Mouse (Mus musculus) E14TG2a.4 (cell line): ENCODE results near the gene Slc6a5.
"Not testable (repeated sequence)": the region's sequence is repeated elsewhere in the genome, so short reads cannot be mapped to it uniquely, and the experiment has no call there.

ENCODE experiments used
- H3K27me3 ChIP-seq: 2 replicates; pipeline ENCODE4 v1.6.1; 2014; ENCODE audit warnings: low read length, control low read depth; ENCODE audit not compliant: insufficient read depth
- H3K36me3 ChIP-seq: 2 replicates; pipeline ENCODE4 v1.6.1; 2014; ENCODE audit warnings: low read length, control low read depth; ENCODE audit not compliant: insufficient read depth
- H3K4me1 ChIP-seq: replicated peaks from 2 replicates; pipeline ENCODE4 v1.6.1; 2014; ENCODE audit warnings: low read depth, low read length, control low read depth
- H3K4me3 ChIP-seq: replicated peaks from 2 replicates; pipeline ENCODE4 v1.5.1; 2014; ENCODE audit warnings: mild to moderate bottlenecking, low read length
- H3K9me3 ChIP-seq: 2 replicates; pipeline ENCODE4 v1.6.1; 2014; ENCODE audit warnings: low read length, control low read depth
- CTCF ChIP-seq: conservative IDR thresholded peaks from 2 replicates; pipeline ENCODE4 v1.5.1; 2014; ENCODE audit warnings: low read length
- NANOG ChIP-seq: IDR thresholded peaks from 2 replicates; pipeline ENCODE4 v1.6.1; 2014; ENCODE audit warnings: borderline replicate concordance, low read length, mixed read lengths
- POU5F1 ChIP-seq: IDR thresholded peaks from 2 replicates; pipeline ENCODE4 v1.6.1; 2014; ENCODE audit warnings: low read length, borderline replicate concordance

Gene Slc6a5

DNA sequence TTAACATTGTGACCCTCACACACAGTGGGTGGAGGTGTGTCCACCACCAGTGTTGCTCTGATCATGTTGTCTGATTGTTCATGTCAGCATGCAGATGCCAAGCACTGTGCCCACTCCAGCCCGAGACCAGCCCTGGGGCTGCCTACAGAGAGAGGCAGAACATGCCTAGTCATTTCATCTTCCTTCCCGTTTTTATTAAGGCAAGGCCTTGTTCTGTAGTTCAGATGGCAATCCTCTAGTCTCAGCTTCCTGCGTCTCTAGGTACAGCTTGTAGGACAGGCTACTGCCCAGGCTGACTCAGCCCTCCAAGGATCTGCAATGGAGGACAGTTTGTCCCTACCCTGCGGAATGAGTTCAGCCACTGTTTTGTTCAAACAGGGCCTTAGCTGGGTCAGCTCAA lies 13.0 kb downstream of the Slc6a5 start:
- Histone ChIP-seq H3K27me3 (peaks cover 30% of the 10 kb centered on the region), H3K9me3 (peaks cover 6% of the 10 kb centered on the region), H3K4me1 (peaks cover 21% of the 10 kb centered on the region), H3K36me3 (no peaks in the 10 kb centered on the region), H3K4me3 (no peak overlapping the region)
- TF ChIP-seq NANOG = no peak
- no peak for TF ChIP-seq CTCF
- TF ChIP-seq POU5F1 = no peak

DNA sequence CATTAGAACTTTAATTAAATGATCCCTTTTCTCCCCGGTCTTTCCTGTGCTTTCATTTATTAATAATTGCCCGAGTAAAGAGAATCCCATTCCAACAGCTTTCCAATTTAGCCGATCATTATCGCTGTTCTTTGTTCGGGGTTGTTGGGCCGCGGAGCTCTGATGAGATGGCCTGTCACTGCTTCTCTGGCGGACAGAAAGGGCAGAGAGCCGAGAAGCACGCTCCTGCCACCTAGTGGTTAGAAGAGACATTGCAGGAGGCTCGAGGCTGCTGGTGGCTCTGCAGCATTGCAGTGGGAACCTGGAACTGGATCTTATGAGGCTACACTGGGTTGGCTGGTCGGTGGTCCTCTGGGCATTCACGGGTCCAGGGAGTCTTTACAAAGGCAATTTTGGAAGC lies 13.4 kb downstream of the Slc6a5 start:
- Histone ChIP-seq H3K4me3 (no peak overlapping the region), H3K9me3 (peaks cover 6% of the 10 kb centered on the region), H3K4me1 (peaks cover 21% of the 10 kb centered on the region), H3K27me3 (peaks cover 25% of the 10 kb centered on the region), H3K36me3 (no peaks in the 10 kb centered on the region)
- TF ChIP-seq POU5F1 (no peak), CTCF (peak; percentile 99), NANOG (no peak)

GRCm38 (mm10) chr7:49928571-49928970 lies 18.6 kb downstream of the Slc6a5 start:
- TF ChIP-seq POU5F1 (no peak), CTCF (no peak), NANOG (no peak)

GRCm38 (mm10) chr7:49929999-49930398 lies 20.1 kb downstream of the Slc6a5 start:
- Histone ChIP-seq H3K4me1 (peaks cover 26% of the 10 kb centered on the region), H3K36me3 (no peaks in the 10 kb centered on the region), H3K9me3 (peaks cover 10% of the 10 kb centered on the region), H3K27me3 (peaks cover 9% of the 10 kb centered on the region; the same call in 1 of the 2 replicates), H3K4me3 (no peak overlapping the region)
- TF ChIP-seq CTCF (no peak), NANOG (no peak), POU5F1 (no peak)

More at GRCm38 (mm10) chr7:49928571-49928970, 18.6 kb downstream of the Slc6a5 start:
- H3K4me3 ChIP-seq = no peak overlapping the region
- H3K4me1 ChIP-seq = peaks cover 27% of the 10 kb centered on the region
- peaks cover 11% of the 10 kb centered on the region; the same call in 1 of the 2 replicates for H3K27me3 ChIP-seq
- no peaks in the 10 kb centered on the region for H3K36me3 ChIP-seq
- H3K9me3 ChIP-seq = no peaks in the 10 kb centered on the region

DNA sequence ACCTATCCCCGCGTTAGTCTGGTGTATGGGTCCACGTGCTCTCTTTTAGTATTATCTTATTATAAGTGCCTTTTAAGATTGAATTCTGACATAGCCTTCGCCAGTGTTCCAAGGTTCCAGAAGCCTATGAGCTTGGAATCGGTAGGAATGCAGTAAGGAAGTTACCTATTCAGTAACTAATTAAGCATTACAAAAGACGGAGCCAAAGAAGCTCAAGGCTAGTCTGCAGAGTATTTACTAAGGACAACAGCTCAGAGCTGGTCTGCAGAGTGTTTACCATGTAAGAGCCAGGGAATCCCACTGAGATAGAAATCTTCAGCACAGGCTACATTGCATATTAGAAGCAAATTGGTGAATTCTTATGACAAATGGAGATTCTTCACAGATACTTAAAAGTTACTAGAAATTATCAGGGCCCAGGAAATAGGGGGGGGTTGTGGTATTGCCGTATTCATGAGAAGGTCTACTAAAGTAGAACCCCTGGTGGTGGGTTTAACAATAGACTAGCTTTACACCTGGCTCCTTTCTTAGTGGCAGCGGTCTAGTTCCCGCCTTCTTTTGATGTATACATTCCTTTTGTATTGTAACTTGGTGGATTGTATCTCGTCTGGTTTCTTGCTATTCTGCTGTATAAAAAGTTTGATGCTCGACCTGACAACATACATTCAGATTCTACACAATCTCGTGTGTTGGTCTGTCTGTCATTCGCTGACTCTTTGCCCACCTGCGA lies 23.6 kb downstream of the Slc6a5 start:
- TF ChIP-seq NANOG = peak; percentile 40; the same call in 1 of the 2 replicates
- H3K4me1 ChIP-seq = peaks cover 25% of the 10 kb centered on the region
- peaks cover 14% of the 10 kb centered on the region for H3K9me3 ChIP-seq
- H3K36me3 ChIP-seq, H3K4me3 ChIP-seq, H3K27me3 ChIP-seq: not testable (repeated sequence)

GRCm38 (mm10) chr7:49936821-49937220 lies 26.9 kb downstream of the Slc6a5 start:
- Histone ChIP-seq H3K4me1 (peaks cover 24% of the 10 kb centered on the region), H3K36me3 (no peaks in the 10 kb centered on the region), H3K4me3 (no peak overlapping the region), H3K27me3 (no peaks in the 10 kb centered on the region), H3K9me3 (peaks cover 14% of the 10 kb centered on the region)
- TF ChIP-seq CTCF = no peak
- TF ChIP-seq POU5F1 = no peak
- TF ChIP-seq NANOG = no peak

GRCm38 (mm10) chr7:49942023-49942422 lies 32.1 kb downstream of the Slc6a5 start:
- no peaks in the 10 kb centered on the region for H3K27me3 ChIP-seq
- H3K36me3 ChIP-seq = no peaks in the 10 kb centered on the region
- TF ChIP-seq CTCF = no peak
- TF ChIP-seq NANOG = no peak
- TF ChIP-seq POU5F1 = no peak
- no peaks in the 10 kb centered on the region for H3K9me3 ChIP-seq
- H3K4me3 ChIP-seq = no peak overlapping the region
- H3K4me1 ChIP-seq = no peaks in the 10 kb centered on the region

- TF ChIP-seq NANOG (no peak), CTCF (no peak), POU5F1 (no peak)
- H3K4me3 ChIP-seq = no peak overlapping the region
- no peaks in the 10 kb centered on the region for H3K9me3 ChIP-seq
- no peaks in the 10 kb centered on the region for H3K36me3 ChIP-seq
- no peaks in the 10 kb centered on the region for H3K27me3 ChIP-seq
- no peaks in the 10 kb centered on the region for H3K4me1 ChIP-seq
Observed at GRCm38 (mm10) chr7:49942490-49942889, 32.5 kb downstream of the Slc6a5 start.

DNA sequence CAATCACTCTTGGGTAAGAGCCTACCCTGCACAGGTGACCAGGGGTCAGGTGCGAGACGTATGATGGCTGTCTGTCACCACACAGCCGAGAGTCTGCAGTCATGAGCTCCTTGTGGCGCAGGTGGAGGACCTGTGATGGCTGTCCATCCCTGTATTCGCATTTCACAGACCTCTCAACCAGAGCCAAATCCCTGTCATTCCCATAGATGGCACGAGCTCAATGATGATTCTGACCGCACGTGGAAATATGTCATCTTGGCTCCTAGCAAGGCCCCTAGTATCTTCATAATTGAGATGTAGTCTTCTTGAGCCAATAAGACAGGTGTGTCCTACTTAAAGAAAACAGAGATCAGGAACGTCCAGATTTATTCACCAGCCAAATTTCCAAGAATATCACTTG lies 36.7 kb downstream of the Slc6a5 start:
- Histone ChIP-seq H3K4me3 (no peak overlapping the region), H3K4me1 (no peaks in the 10 kb centered on the region), H3K9me3 (no peaks in the 10 kb centered on the region; the same call in 1 of the 2 replicates), H3K27me3 (no peaks in the 10 kb centered on the region), H3K36me3 (no peaks in the 10 kb centered on the region)
- TF ChIP-seq NANOG = no peak
